Mouse (Mus musculus) cerebellum, adult 11 months (tissue): ENCODE measurements around the gene Ubn2.
"Not testable (repeated sequence)": the region's sequence is repeated elsewhere in the genome, so short reads cannot be mapped to it uniquely, and the experiment has no call there.

Source experiments
- DNase-seq: peaks from one replicate; pipeline ENCODE4 v3.0.0; 2022

The Ubn2 gene

DNA sequence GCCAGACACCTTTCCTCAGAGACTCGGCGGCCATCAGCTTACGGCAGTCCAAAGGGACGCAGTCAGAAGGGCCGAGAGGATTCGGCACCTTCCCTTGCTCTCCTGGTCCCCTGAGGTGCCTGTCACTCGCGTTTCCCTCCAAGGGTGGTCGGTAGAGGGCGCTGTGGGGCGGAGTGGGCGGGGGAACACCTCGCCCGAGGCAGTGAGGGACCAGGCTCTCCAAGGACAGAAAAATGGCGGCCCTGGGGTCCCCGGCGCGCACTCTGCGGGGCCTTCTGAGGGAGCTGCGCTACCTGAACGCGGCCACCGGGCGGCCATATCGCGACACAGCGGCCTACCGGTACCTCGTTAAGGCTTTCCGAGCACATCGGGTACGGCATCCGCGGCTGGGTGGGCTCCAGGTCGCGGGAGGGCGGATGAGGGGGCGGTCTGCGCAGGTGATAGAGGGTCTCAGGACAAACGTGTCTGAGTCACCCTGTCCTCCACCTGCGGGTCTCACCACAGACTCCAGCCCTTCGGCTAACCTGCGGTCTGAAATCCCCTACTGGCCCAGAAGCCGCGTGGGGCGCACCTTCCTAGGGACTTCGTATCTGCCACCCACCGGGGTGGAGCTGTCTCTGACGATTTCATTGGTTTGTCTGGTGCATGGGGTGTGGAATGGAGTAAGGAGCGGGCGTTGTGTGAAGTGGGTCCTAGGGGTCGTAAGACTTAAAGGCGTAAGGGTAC, 101.1 kb downstream of the Ubn2 start:
- DNase-seq, result peak; percentile 98

DNA sequence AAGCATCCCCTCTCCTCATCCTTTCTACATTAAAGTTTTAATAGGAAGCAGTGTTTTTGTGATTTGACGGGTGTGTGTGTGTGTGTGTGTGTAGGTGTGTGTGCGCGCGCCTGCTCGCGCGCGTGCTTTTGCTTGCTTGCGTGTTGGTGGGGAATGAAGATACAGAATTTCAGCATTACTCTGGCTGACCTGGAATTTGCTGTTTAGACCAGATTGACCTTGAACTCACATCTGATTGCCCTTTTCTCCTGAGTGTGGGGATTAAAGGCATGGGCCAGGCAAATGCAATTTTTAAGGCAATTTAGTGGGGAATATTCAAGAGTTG, 101.6 kb downstream of the Ubn2 start:
- no peak for DNase-seq

DNA sequence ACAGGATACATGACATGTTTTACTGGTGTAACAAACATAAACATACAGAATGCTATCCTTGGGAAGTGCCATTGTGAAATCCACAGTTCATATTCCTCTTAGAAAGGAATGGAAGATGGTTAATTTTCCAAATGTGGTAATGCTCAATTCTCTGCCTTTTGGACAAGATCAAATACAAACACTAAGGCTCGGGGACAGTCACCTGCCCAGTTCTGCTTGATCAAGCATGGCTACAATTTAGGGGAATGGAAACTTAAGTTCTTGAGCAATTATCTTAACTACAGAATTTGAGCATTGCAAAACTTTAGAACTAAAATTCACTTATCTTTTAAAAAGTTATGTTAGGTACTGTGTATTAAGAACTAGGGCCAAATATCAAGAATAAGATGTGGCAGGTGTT, 102.0 kb downstream of the Ubn2 start:
- DNase-seq, result no peak

DNA sequence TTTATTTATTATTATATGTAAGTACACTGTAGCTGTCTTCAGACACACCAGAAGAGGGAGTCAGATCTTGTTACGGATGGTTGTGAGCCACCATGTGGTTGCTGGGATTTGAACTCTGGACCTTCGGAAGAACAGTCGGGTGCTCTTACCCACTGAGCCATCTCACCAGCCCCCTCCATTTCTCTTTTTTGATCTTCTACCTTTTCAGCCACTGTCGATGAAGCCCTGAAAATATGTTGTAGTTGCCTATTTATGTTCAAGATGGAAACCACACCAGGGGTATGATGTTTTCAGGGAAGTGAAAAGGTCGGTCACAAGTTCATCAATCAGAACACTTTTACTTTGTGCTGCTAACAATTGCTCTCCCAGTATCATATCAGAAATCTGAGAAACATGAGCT, 110.4 kb downstream of the Ubn2 start:
- DNase-seq, result not testable (repeated sequence)

DNA sequence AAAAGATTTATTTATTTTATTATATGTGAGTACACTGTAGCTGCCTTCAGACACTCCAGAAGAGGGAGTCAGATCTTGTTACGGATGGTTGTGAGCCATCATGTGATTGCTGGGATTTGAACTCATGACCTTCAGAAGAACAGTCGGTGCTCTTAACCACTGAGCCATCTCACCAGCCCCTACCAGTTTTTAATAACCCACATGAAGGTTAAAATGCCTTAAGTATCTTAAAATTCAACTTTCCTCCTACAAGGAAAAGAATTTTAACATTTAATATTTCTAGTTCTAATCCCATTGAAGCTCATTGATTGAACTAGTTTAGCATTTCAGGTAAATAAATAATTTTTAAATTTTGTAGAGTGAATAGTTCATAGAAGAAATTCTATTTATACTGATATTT, 113.3 kb downstream of the Ubn2 start:
- not testable (repeated sequence) for DNase-seq

DNA sequence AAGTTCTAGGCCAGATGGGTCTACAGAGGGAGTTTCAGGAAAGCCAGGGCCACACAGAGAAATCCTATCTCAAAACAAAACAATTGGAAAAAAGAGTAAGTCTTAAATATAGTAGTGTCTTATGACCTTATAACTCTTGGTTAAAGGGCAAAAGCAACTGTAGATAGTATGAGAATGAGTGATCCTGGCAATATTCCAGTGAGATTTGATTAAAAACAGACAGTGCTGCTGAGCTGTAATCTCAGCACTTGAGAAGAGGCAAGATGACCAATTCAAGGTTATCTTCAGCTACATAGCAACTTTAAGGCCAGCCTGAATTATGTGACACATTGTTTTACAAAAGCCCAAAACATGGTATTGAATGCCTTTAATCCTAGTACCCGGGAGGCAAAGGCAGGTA, 114.0 kb downstream of the Ubn2 start:
- no peak for DNase-seq

DNA sequence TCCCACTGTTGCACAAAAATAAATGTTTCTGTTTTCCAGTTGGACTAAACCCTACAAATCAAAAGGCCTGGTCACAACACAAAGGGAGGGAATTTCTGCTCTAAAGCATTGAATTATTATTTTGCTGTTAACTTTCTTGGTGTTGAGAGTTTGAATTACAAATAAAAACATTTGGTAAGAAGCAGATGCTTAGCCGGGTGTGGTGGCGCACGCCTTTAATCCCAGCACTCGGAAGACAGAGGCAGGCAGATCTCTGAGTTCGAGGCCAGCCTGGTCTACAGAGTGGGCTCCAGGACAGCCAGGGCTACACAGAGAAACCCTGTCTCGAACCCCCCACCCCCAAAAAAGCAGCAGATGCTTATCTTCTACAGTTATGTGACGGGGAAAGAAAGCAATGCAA, 114.8 kb downstream of the Ubn2 start:
- not testable (repeated sequence) for DNase-seq

DNA sequence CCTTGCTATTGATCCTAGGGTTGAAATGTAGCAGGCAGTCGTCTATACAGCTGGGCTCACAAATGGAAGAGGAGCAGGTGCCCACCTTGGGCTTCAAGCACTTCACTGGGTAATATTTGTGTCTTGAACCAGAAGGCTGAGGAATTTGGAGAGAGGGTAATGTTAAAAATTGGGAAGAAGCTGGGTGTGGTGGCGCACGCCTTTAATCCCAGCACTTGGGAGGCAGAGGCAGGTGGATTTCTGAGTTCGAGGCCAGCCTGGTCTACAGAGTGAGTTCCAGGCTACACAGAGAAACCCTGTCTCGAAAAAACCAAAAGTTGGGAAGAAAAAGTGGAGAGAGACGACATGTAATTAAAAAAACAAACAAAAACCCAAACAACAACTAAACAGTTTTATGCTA, 116.1 kb downstream of the Ubn2 start:
- not testable (repeated sequence) for DNase-seq

DNA sequence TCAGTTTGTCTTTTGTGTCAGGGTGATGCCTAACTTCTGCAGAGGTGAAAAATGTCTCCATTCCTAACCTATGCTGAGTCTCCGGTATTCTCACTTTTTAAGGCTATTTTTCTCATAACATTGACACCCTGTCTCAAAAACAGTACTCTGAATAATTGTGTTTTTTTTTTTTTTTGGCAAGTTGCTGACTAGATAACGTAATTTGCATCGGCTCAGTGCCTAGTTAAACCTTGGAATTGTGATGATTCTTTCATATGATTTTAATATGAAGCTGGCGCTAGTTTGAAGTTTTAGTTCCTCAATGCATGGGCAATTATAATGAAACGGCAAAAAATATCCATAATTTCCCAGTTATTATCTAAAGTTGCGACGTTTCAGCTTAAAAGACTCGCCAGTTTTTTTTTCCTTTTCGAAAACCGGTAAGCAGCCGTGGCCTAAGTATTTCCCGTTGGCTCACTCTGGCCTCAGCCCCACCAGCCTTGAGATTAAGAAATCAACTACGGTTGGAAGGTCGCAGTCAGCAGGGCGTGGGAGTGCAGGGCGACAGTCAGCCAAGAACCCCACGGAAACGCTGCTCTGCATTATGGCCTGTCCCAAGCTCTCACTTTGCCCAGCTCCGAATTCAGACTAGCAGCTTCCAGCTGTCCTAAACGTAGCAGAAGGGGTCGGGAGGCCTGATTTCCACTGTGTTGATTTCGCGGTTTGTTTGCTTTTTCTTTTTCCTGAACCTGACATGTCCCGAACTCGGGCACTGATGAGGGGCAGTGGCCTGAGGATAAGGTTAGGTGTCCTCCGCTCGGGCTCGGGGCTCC, 116.7 kb downstream of the Ubn2 start:
- no peak for DNase-seq

DNA sequence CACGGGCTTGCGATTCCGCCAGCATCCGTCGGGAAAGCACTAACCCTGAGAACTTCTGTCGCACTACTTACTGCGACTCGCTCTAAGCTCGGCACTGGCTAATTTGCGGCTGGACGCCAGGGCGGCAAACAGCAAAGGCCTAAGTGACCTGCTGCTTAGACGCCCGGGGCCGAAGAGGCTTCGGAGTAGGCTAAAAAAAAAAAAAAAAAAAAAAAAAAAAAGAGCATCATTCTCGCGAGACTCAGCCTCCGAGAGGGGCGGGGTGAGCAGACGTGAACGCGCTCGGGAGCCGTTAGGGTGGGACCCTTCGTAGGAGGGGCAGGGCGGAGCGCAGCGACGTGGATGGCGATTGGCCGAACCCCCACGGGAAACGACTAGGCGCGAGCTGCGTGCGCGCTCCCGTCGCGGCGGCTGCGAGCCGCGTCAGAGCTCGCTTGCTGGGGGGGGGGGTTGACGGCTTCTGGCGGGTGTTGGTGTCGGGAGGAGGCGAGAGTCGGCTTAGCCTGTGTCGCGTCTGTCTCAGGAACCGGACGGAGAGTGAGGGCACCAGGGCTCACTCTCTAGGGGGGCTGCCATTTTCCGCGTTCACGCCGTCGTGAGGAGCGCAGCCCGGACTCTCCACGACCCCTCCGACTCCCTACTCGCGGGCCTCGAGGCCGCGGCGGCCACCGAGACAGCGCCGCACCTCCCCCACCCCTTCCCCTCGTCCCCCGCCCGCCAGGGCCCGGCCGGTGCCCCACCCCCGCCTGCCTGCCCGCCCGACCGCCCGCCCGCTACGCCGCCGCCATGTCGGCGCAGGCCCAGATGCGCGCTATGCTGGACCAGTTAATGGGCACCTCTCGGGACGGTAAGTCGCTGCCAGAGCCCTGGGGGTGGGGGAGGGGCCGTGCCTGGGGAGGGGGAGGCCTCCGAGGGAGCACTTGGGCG, 117.6 kb downstream of the Ubn2 start, which contains the start of gene Luc7l2:
Gene Luc7l2, plus strand, starts transcription at position 273 of the 927 bp plus-strand sequence.
- DNase-seq, result peak; percentile 97

DNA sequence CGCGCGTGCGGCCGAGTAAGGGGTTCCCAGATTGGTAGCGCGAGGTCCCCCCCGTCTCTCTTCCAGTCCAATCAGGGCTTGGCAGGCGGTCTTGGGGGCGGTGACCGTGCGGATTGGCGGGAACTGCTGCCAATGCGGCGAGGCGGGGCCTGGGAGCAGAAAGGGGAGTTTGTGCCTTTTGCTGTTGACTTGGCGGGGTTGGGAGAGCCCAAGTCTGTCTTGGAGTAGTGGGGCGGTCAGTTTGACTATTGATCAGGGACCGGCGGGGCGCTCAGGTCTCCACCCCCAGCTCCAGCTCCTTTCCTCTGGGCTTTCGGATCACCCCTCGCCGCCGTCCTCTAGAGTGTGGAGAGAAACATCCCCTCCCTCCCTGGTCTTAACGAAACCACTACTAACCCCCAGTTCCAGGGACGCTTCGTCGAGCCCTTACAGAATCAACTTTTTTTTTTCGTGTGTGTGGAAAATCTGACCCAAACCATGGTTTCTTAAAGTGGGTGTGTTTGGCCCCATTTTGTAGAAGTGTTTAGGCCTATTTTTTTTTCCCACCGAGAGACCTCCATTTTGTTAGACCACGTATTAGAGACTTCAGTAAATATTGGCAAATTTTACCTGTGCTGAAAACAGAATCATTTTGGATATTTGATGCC, 118.4 kb downstream of the Ubn2 start:
- peak; percentile 98 for DNase-seq

DNA sequence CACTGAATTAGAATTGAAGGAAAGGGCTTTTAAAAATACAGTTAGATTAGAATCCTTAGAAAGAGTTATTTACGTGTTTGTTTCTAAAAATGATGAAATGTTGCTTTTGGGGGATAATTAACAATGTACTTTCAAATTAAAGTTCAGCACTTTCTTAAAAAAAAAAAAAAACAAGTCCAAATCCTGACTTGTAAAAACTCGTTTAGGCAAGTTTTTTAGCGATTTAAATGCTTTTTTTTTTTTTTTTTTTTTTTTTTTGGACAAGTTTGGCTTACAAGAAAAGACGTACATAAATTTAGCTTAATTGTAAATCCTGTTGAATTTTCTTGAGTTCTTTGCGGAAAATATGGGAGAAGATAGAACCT, 118.9 kb downstream of the Ubn2 start:
- no peak for DNase-seq
